Mouse (Mus musculus) heart, postnatal 0 days (tissue): ENCODE data around the gene Pip4k2b.

ENCODE experiments used
- CTCF ChIP-seq: IDR thresholded peaks from 2 replicates; pipeline ENCODE4 v1.5.1; 2016; ENCODE audit warnings: antibody characterized with exemption, control low read depth, low read depth
- EP300 ChIP-seq: IDR thresholded peaks from 2 replicates; pipeline ENCODE4 v1.6.1; 2016; ENCODE audit warnings: antibody characterized with exemption, low read depth

- TF ChIP-seq CTCF (no peak), EP300 (no peak)
Observed at GRCm38 (mm10) chr11:97678301-97678700, 66.2 kb downstream of the Pip4k2b start.
